Mouse (Mus musculus) kidney, embryonic 14.5 days (tissue): Measurements from ENCODE around the gene Gm10271. TPM values are rescaled to one million over a fixed set of nuclear protein-coding genes. Genes with fewer than 3 reads are reported as not detected.

Experiments
- ATAC-seq: fragments of 200-750 bp; cut with Nextera tagmentation; 2 replicates; pipeline ENCODE4 v1.8.0; 2017; ENCODE audit warnings: moderate number of reproducible peaks, mild to moderate bottlenecking, moderate TSS enrichment, moderate library complexity; ENCODE audit not compliant: low FRiP score, low TSS enrichment
- H3K27ac ChIP-seq: fragments of 300-500 bp; sonication (generic); 2 replicates; pipeline ENCODE4 v1.5.1; 2014; ENCODE audit warnings: low read depth, mild to moderate bottlenecking, low read length, moderate library complexity, mixed read lengths
- H3K27me3 ChIP-seq: fragments of 300-500 bp; sonication (generic); 2 replicates; pipeline ENCODE4 v1.6.1; 2014; ENCODE audit warnings: mild to moderate bottlenecking, low read length; ENCODE audit not compliant: control insufficient read depth, insufficient read depth
- H3K36me3 ChIP-seq: fragments of 300-500 bp; sonication (generic); 2 replicates; pipeline ENCODE4 v1.6.1; 2014; ENCODE audit warnings: low read length, mixed read lengths; ENCODE audit not compliant: control insufficient read depth, insufficient read depth
- H3K4me1 ChIP-seq: fragments of 300-500 bp; sonication (generic); 2 replicates; pipeline ENCODE4 v1.6.1; 2014; ENCODE audit warnings: low read length, mixed read lengths; ENCODE audit not compliant: control insufficient read depth, insufficient read depth
- H3K4me2 ChIP-seq: fragments of 300-500 bp; sonication (generic); replicated peaks from 2 replicates; pipeline ENCODE4 v1.6.1; 2014; ENCODE audit warnings: low read depth, mild to moderate bottlenecking, low read length
- H3K4me3 ChIP-seq: fragments of 300-500 bp; sonication (generic); 2 replicates; pipeline ENCODE4 v1.5.1; 2014; ENCODE audit warnings: mild to moderate bottlenecking, low read length
- H3K9ac ChIP-seq: fragments of 300-500 bp; sonication (generic); 2 replicates; pipeline ENCODE4 v1.6.1; 2014; ENCODE audit warnings: low read depth, mild to moderate bottlenecking, low read length, moderate library complexity
- H3K9me3 ChIP-seq: fragments of 300-500 bp; sonication (generic); 2 replicates; pipeline ENCODE4 v1.6.1; 2016; ENCODE audit warnings: low read length; ENCODE audit not compliant: control insufficient read depth
- WGBS: fragments of 180-500 bp; shearing (Covaris S2); extraction: QIAGEN DNeasy Blood & Tissue Kit; methylation state at CpG from one replicate; pipeline ENCODE4 v1.1.7; 2014; 5-methylcytosine and 5-hydroxymethylcytosine counted together
- polyA plus RNA-seq: library from polyadenylated mRNA; unstranded; fragments of >200 nt; fragmentation: Nextera tagmentation; extraction: Ambion mirVana; gene quantifications from 2 replicates; pipeline ENCODE4 v1.2.1, GENCODE M21; 2014

Gene Gm10271
- polyA plus RNA-seq, 1 experiment from 2014 or later: not detected

DNA sequence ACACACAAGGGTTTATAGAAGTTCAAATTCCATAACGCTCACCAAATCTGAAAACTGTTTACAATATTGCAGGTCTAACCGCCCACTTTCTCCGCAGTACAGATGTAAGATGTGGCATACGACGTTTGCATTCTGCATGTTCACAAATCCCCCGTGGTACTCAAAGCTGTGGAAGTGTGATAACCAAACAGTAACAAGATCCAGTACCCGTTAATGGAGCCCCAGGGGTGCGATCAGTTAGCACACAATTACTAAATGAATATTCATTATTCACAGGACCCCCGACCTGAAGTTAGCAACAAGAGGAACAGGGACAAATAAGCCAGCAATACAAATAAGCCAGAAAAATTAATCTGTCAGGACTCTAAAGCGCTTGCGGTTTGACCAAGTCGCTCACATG, 12.4 kb upstream of the Gm10271 start:
- ATAC-seq: no peak
- Histone ChIP-seq H3K27ac (no peak overlapping the region), H3K27me3 (no peaks in the 10 kb centered on the region), H3K36me3 (no peaks in the 10 kb centered on the region), H3K9me3 (no peaks in the 10 kb centered on the region), H3K9ac (no peak overlapping the region), H3K4me3 (no peak overlapping the region), H3K4me2 (no peak overlapping the region), H3K4me1 (0 out of 2 replicates have a peak, but pooled peaks cover 6% of the 10 kb centered on the region)
- WGBS: 73% methylated on average over 12 of the region's 12 CpGs

DNA sequence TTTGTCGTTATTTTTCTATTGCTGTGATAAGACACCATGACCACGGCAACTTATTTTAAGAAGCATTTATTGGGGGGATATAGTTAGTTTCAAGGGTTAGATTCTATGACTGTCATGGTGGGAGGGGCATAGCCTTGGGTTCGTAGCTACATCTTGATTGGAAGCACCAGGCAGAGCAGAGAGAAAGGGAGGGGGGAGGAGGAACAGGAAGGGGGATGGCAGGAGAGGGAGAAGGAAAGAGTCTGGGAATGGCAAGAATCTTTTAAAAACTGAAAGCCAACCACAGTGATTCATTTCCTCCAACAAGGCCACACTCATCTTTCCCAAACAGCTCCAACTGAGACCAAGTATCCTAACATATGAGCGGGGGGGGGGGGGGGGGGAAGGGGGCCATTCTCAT, 10.1 kb upstream of the Gm10271 start:
- Histone ChIP-seq H3K9me3 (no peaks in the 10 kb centered on the region), H3K9ac (no peak overlapping the region), H3K4me3 (no peak overlapping the region), H3K4me1 (0 out of 2 replicates have a peak, but pooled peaks cover 6% of the 10 kb centered on the region), H3K27ac (no peak overlapping the region), H3K27me3 (no peaks in the 10 kb centered on the region), H3K36me3 (no peaks in the 10 kb centered on the region), H3K4me2 (no peak overlapping the region)
- ATAC-seq: 0 out of 2 replicates have a peak, but pooled peaks have one; percentile 24
- 77% methylated on average over 4 of the region's 4 CpGs for WGBS

- Histone ChIP-seq H3K27ac (no peak overlapping the region), H3K27me3 (no peaks in the 10 kb centered on the region), H3K9ac (no peak overlapping the region), H3K4me3 (no peak overlapping the region), H3K4me1 (0 out of 2 replicates have a peak, but pooled peaks cover 3% of the 10 kb centered on the region), H3K4me2 (no peak overlapping the region), H3K36me3 (no peaks in the 10 kb centered on the region), H3K9me3 (no peaks in the 10 kb centered on the region)
- WGBS: 80% methylated on average over 3 of the region's 3 CpGs
- no peak for ATAC-seq
These were observed 8.5 kb upstream of the Gm10271 start for GRCm38 (mm10) chr10:116980888-116981287.

- ATAC-seq: no peak
These were observed 7.9 kb upstream of the Gm10271 start for GRCm38 (mm10) chr10:116980273-116980672.

GRCm38 (mm10) chr10:116978841-116979240, 6.4 kb upstream of the Gm10271 start:
- H3K27ac ChIP-seq: no peak overlapping the region
- H3K9ac ChIP-seq: no peak overlapping the region
- H3K27me3 ChIP-seq: no peaks in the 10 kb centered on the region
- H3K4me2 ChIP-seq: no peak overlapping the region
- H3K4me1 ChIP-seq: 0 out of 2 replicates have a peak, but pooled peaks cover 3% of the 10 kb centered on the region
- ATAC-seq: no peak
- H3K4me3 ChIP-seq: no peak overlapping the region
- no peaks in the 10 kb centered on the region for H3K9me3 ChIP-seq
- no peaks in the 10 kb centered on the region for H3K36me3 ChIP-seq
- 85% methylated on average over 9 of the region's 9 CpGs for WGBS

More at GRCm38 (mm10) chr10:116980273-116980672, 7.9 kb upstream of the Gm10271 start:
- no peak overlapping the region for H3K4me3 ChIP-seq
- H3K9ac ChIP-seq: no peak overlapping the region
- 0 out of 2 replicates have a peak, but pooled peaks cover 3% of the 10 kb centered on the region for H3K4me1 ChIP-seq
- H3K36me3 ChIP-seq: no peaks in the 10 kb centered on the region
- H3K27me3 ChIP-seq: no peaks in the 10 kb centered on the region
- no peak overlapping the region for H3K4me2 ChIP-seq
- H3K27ac ChIP-seq: no peak overlapping the region
- WGBS: 90% methylated on average over 4 of the region's 4 CpGs
- no peaks in the 10 kb centered on the region for H3K9me3 ChIP-seq

GRCm38 (mm10) chr10:116977858-116978257, 5.4 kb upstream of the Gm10271 start:
- Histone ChIP-seq H3K36me3 (no peaks in the 10 kb centered on the region), H3K4me2 (no peak overlapping the region), H3K27me3 (no peaks in the 10 kb centered on the region), H3K9ac (no peak overlapping the region), H3K9me3 (no peaks in the 10 kb centered on the region), H3K27ac (no peak overlapping the region), H3K4me1 (0 out of 2 replicates have a peak, but pooled peaks cover 3% of the 10 kb centered on the region), H3K4me3 (no peak overlapping the region)
- 66% methylated on average over 2 of the region's 2 CpGs for WGBS
- no peak for ATAC-seq

DNA sequence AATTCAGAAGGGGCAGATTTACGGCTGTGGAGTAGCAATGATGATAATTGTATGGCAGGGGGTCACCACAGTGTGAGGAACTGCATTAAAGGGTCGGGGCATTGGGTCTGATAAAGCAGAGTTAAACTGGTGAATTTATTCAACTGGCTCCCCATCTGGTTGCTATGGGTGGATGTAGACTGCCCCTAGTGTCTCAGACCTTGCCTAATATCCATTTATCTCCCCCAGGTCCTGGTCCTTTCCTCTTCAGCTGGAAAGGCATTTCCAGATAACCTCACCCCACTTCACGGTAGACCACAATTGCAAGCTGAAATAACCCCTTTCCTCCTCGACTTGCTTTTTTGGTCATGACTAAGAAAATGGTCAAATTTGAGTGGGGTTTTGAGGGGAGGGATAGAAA, 5.0 kb upstream of the Gm10271 start:
- 23% methylated on average over 4 of the region's 4 CpGs for WGBS

DNA sequence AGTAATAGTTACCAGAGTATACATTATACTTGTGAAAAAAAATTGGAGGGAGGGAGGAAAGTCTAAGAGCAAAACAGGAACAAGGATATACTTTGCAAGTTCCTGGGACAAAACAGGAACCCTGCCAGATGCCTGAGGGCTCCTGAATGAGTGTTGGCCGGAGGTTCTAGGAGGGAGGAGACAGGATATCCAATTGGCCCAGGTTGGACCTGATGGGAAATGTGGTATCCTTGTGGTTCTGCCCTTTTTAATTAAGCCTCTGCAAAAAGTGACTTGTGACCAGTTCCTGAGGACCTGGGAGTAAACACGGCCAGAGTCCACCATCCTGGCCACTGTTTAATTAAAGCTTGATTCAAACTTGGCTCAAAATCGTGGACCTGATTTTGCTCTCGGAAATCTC, 3.7 kb downstream of the Gm10271 start:
- ATAC-seq: no peak
- Histone ChIP-seq H3K4me1 (no peaks in the 10 kb centered on the region), H3K36me3 (no peaks in the 10 kb centered on the region), H3K4me2 (no peak overlapping the region), H3K27me3 (no peaks in the 10 kb centered on the region), H3K9ac (no peak overlapping the region), H3K9me3 (no peaks in the 10 kb centered on the region), H3K27ac (no peak overlapping the region), H3K4me3 (no peak overlapping the region)
- WGBS: 84% methylated on average over 4 of the region's 4 CpGs

More for the DNA sequence above, 5.0 kb upstream of the Gm10271 start:
- H3K27me3 ChIP-seq: no peaks in the 10 kb centered on the region
- no peaks in the 10 kb centered on the region for H3K9me3 ChIP-seq
- H3K36me3 ChIP-seq: no peaks in the 10 kb centered on the region
- H3K27ac ChIP-seq: no peak overlapping the region
- H3K9ac ChIP-seq: no peak overlapping the region
- H3K4me2 ChIP-seq: no peak overlapping the region
- ATAC-seq: 0 out of 2 replicates have a peak, but pooled peaks have one; percentile 46
- H3K4me1 ChIP-seq: 0 out of 2 replicates have a peak, but pooled peaks cover 3% of the 10 kb centered on the region
- H3K4me3 ChIP-seq: no peak overlapping the region

- H3K4me2 ChIP-seq: no peak overlapping the region
- 0 out of 2 replicates have a peak, but pooled peaks have one; percentile 18 for ATAC-seq
- 70% methylated on average over 6 of the region's 6 CpGs for WGBS
- H3K4me1 ChIP-seq: no peaks in the 10 kb centered on the region
- no peaks in the 10 kb centered on the region for H3K36me3 ChIP-seq
- H3K27ac ChIP-seq: no peak overlapping the region
- H3K27me3 ChIP-seq: no peaks in the 10 kb centered on the region
- no peak overlapping the region for H3K4me3 ChIP-seq
- H3K9ac ChIP-seq: no peak overlapping the region
- H3K9me3 ChIP-seq: no peaks in the 10 kb centered on the region
These were observed 6.3 kb downstream of the Gm10271 start for GRCm38 (mm10) chr10:116966065-116966464.
